Mouse (Mus musculus): ENCODE measurements at regions not wholly inside any gene's neighbourhood (a gene's known extent, or its start where the extent isn't known, plus 50 kb on each side); places are given as distances from the start of the nearest gene placed in this dataset.
A peak's percentile ranks its signal among the peaks of the same experiment; 100 is the strongest.
"Not testable (repeated sequence)": the region's sequence is repeated elsewhere in the genome, so short reads cannot be mapped to it uniquely, and the experiment has no call there.

- Histone ChIP-seq H3K9ac (no peak overlapping the region), H3K4me3 (no peak overlapping the region), H3K36me3 (no peaks in the 10 kb centered on the region), H3K4me1 (0 out of 2 replicates have a peak, but pooled peaks cover 2% of the 10 kb centered on the region), H3K27ac (no peak overlapping the region), H3K9me3 (no peaks in the 10 kb centered on the region), H3K4me2 (no peak overlapping the region), H3K27me3 (no peaks in the 10 kb centered on the region)
- 88% methylated on average over 7 of the region's 7 CpGs for WGBS
- no peak for ATAC-seq (ENCODE audit: borderline replicate concordance, extremely low read depth, low FRiP score, low TSS enrichment)
Observed at GRCm38 (mm10) chr13:97473256-97473970, 232.5 kb downstream of the Enc1 start.

- Histone ChIP-seq H3K27me3 (no peaks in the 10 kb centered on the region), H3K4me1 (0 out of 2 replicates have a peak, but pooled peaks cover 2% of the 10 kb centered on the region), H3K4me2 (no peak overlapping the region), H3K4me3 (no peak overlapping the region), H3K27ac (no peak overlapping the region), H3K9me3 (no peaks in the 10 kb centered on the region), H3K9ac (no peak overlapping the region), H3K36me3 (no peaks in the 10 kb centered on the region)
- 53% methylated on average over 10 of the region's 10 CpGs for WGBS
- no peak for ATAC-seq (ENCODE audit: borderline replicate concordance, extremely low read depth, low FRiP score, low TSS enrichment)
Observed at GRCm38 (mm10) chr13:97469999-97470398, 229.1 kb downstream of the Enc1 start.

GRCm38 (mm10) chr13:97468874-97469593 is 228.1 kb downstream of the Enc1 start:
- Histone ChIP-seq H3K9ac (no peak overlapping the region), H3K4me2 (no peak overlapping the region), H3K9me3 (no peaks in the 10 kb centered on the region), H3K36me3 (no peaks in the 10 kb centered on the region), H3K4me1 (0 out of 2 replicates have a peak, but pooled peaks cover 2% of the 10 kb centered on the region), H3K27me3 (no peaks in the 10 kb centered on the region), H3K4me3 (no peak overlapping the region), H3K27ac (no peak overlapping the region)
- ATAC-seq (ENCODE audit: borderline replicate concordance, extremely low read depth, low FRiP score, low TSS enrichment), result no peak
- WGBS, result 73% methylated on average over 10 of the region's 10 CpGs

GRCm38 (mm10) chr13:97466585-97466984 is 225.7 kb downstream of the Enc1 start:
- 68% methylated on average over 1 of the region's 1 CpGs for WGBS
- not testable (repeated sequence) for H3K9ac ChIP-seq; ATAC-seq (ENCODE audit: borderline replicate concordance, extremely low read depth, low FRiP score, low TSS enrichment); H3K9me3 ChIP-seq; H3K27ac ChIP-seq; H3K27me3 ChIP-seq; H3K4me3 ChIP-seq; H3K4me2 ChIP-seq; H3K36me3 ChIP-seq; H3K4me1 ChIP-seq

GRCm38 (mm10) chr13:97463798-97464197 is 222.9 kb downstream of the Enc1 start:
- H3K27ac ChIP-seq, result no peak overlapping the region
- ATAC-seq (ENCODE audit: borderline replicate concordance, extremely low read depth, low FRiP score, low TSS enrichment), result no peak
- no peak overlapping the region for H3K9ac ChIP-seq
- 78% methylated on average over 8 of the region's 8 CpGs for WGBS
- H3K9me3 ChIP-seq, result no peaks in the 10 kb centered on the region
- no peaks in the 10 kb centered on the region for H3K36me3 ChIP-seq
- H3K27me3 ChIP-seq, result no peaks in the 10 kb centered on the region
- H3K4me2 ChIP-seq, result no peak overlapping the region
- no peak overlapping the region for H3K4me3 ChIP-seq
- H3K4me1 ChIP-seq, result peaks cover 9% of the 10 kb centered on the region; the same call in 1 of the 2 replicates

- H3K27me3 ChIP-seq, result no peaks in the 10 kb centered on the region
- no peaks in the 10 kb centered on the region for H3K9me3 ChIP-seq
- H3K9ac ChIP-seq, result no peak overlapping the region
- H3K27ac ChIP-seq, result no peak overlapping the region
- no peak overlapping the region for H3K4me2 ChIP-seq
- H3K4me1 ChIP-seq, result peaks cover 9% of the 10 kb centered on the region; the same call in 1 of the 2 replicates
- no peaks in the 10 kb centered on the region for H3K36me3 ChIP-seq
- WGBS, result 72% methylated on average over 2 of the region's 2 CpGs
- ATAC-seq (ENCODE audit: borderline replicate concordance, extremely low read depth, low FRiP score, low TSS enrichment), result no peak
- no peak overlapping the region for H3K4me3 ChIP-seq
Observed at GRCm38 (mm10) chr13:97462884-97463235, 222.0 kb downstream of the Enc1 start.

GRCm38 (mm10) chr13:97462110-97462883 is 221.4 kb downstream of the Enc1 start:
- Histone ChIP-seq H3K4me2 (no peak overlapping the region), H3K27ac (0 out of 2 replicates have a peak overlapping the region, but pooled peaks have one; percentile 41), H3K27me3 (no peaks in the 10 kb centered on the region), H3K9me3 (no peaks in the 10 kb centered on the region), H3K36me3 (no peaks in the 10 kb centered on the region), H3K4me3 (no peak overlapping the region), H3K4me1 (peaks cover 9% of the 10 kb centered on the region; the same call in 1 of the 2 replicates), H3K9ac (no peak overlapping the region)
- 38% methylated on average over 13 of the region's 13 CpGs for WGBS
- ATAC-seq (ENCODE audit: borderline replicate concordance, extremely low read depth, low FRiP score, low TSS enrichment), result no peak

- WGBS, result 90% methylated on average over 4 of the region's 4 CpGs
- H3K9me3 ChIP-seq, result no peaks in the 10 kb centered on the region
- H3K36me3 ChIP-seq, result no peaks in the 10 kb centered on the region
- H3K27ac ChIP-seq, result 0 out of 2 replicates have a peak overlapping the region, but pooled peaks have one; percentile 2
- H3K9ac ChIP-seq, result no peak overlapping the region
- ATAC-seq (ENCODE audit: borderline replicate concordance, extremely low read depth, low FRiP score, low TSS enrichment), result no peak
- H3K4me3 ChIP-seq, result no peak overlapping the region
- no peaks in the 10 kb centered on the region for H3K27me3 ChIP-seq
- peaks cover 9% of the 10 kb centered on the region; the same call in 1 of the 2 replicates for H3K4me1 ChIP-seq
- H3K4me2 ChIP-seq, result no peak overlapping the region
Observed at GRCm38 (mm10) chr13:97461207-97461606, 220.3 kb downstream of the Enc1 start.

- H3K4me3 ChIP-seq, result no peak overlapping the region
- H3K27ac ChIP-seq, result no peak overlapping the region
- H3K4me2 ChIP-seq, result no peak overlapping the region
- no peaks in the 10 kb centered on the region for H3K9me3 ChIP-seq
- H3K36me3 ChIP-seq, result no peaks in the 10 kb centered on the region
- no peak overlapping the region for H3K9ac ChIP-seq
- ATAC-seq (ENCODE audit: borderline replicate concordance, extremely low read depth, low FRiP score, low TSS enrichment), result no peak
- H3K27me3 ChIP-seq, result no peaks in the 10 kb centered on the region
- H3K4me1 ChIP-seq, result peaks cover 9% of the 10 kb centered on the region; the same call in 1 of the 2 replicates
- WGBS, result 92% methylated on average over 7 of the region's 7 CpGs
Observed at GRCm38 (mm10) chr13:97459106-97459505, 218.2 kb downstream of the Enc1 start.

GRCm38 (mm10) chr13:97455961-97456360 is 215.1 kb downstream of the Enc1 start:
- Histone ChIP-seq H3K4me3 (no peak overlapping the region), H3K9me3 (no peaks in the 10 kb centered on the region), H3K4me1 (peaks cover 5% of the 10 kb centered on the region; the same call in 1 of the 2 replicates), H3K27ac (no peak overlapping the region), H3K9ac (no peak overlapping the region), H3K27me3 (no peaks in the 10 kb centered on the region), H3K36me3 (no peaks in the 10 kb centered on the region), H3K4me2 (no peak overlapping the region)
- ATAC-seq (ENCODE audit: borderline replicate concordance, extremely low read depth, low FRiP score, low TSS enrichment), result no peak
- 29% methylated on average over 6 of the region's 6 CpGs for WGBS

GRCm38 (mm10) chr13:97454715-97455114 is 213.8 kb downstream of the Enc1 start:
- Histone ChIP-seq H3K27ac (no peak overlapping the region), H3K9ac (no peak overlapping the region), H3K4me2 (no peak overlapping the region), H3K4me3 (no peak overlapping the region), H3K27me3 (no peaks in the 10 kb centered on the region), H3K9me3 (no peaks in the 10 kb centered on the region), H3K4me1 (peaks cover 10% of the 10 kb centered on the region; the same call in 1 of the 2 replicates), H3K36me3 (no peaks in the 10 kb centered on the region)
- 74% methylated on average over 8 of the region's 8 CpGs for WGBS
- ATAC-seq (ENCODE audit: borderline replicate concordance, extremely low read depth, low FRiP score, low TSS enrichment), result no peak

Measured in lung, embryonic 15.5 days (tissue).